Mouse (Mus musculus) olfactory bulb, adult 2 months (tissue): ENCODE measurements around the gene Myoz2. TPM values are rescaled to one million over a fixed set of nuclear protein-coding genes. Genes with fewer than 3 reads are reported as not detected.

Experiments
- H3K27ac ChIP-seq: fragments of 200-500 bp; 2 replicates; pipeline ENCODE4 v1.5.1; 2012; ENCODE audit warnings: low read depth, low read length; ENCODE audit not compliant: insufficient read depth
- H3K4me1 ChIP-seq: fragments of 200-500 bp; 2 replicates; pipeline ENCODE4 v1.6.1; 2012; ENCODE audit warnings: low read length; ENCODE audit not compliant: control insufficient read depth, insufficient read depth
- H3K4me3 ChIP-seq: fragments of 200-500 bp; 2 replicates; pipeline ENCODE4 v1.5.1; 2012; ENCODE audit warnings: mild to moderate bottlenecking, low read depth, low read length, moderate library complexity; ENCODE audit not compliant: insufficient read depth
- CTCF ChIP-seq: fragments of 200-500 bp; IDR thresholded peaks from 2 replicates; pipeline ENCODE4 v1.5.1; 2012; ENCODE audit warnings: low read depth, mild to moderate bottlenecking, low read length, moderate library complexity; ENCODE audit not compliant: insufficient read depth
- POLR2A ChIP-seq: fragments of 200-500 bp; IDR thresholded peaks from 2 replicates; pipeline ENCODE4 v1.6.1; 2012; ENCODE audit warnings: mild to moderate bottlenecking, low read depth, low read length, moderate library complexity; ENCODE audit not compliant: insufficient read depth
- WGBS: fragments of 180-500 bp; shearing (Covaris S2); methylation state at CpG from one replicate; pipeline ENCODE4 v1.1.7; 2018; 5-methylcytosine and 5-hydroxymethylcytosine counted together
- polyA plus RNA-seq: library from polyadenylated mRNA; stranded (reverse); fragments of >200 nt; gene quantifications from 2 replicates; pipeline ENCODE4 v1.2.4, GENCODE M21; 2012; ENCODE audit warnings: low replicate concordance; ENCODE audit not compliant: missing spikeins, insufficient read depth, insufficient read length

Gene Myoz2
- not detected in 2 replicates for polyA plus RNA-seq

GRCm38 (mm10) chr3:123034752-123035151 lies at the start of gene Myoz2:
TSS of gene Myoz2 (minus strand) at chr3:123035015.
- 94% methylated on average over 7 of the region's 7 CpGs for WGBS
- TF ChIP-seq POLR2A (no peak), CTCF (no peak)
- no peak within 1 kb of the TSS for H3K27ac ChIP-seq
- no peak within 1 kb of the TSS for H3K4me3 ChIP-seq
- no peaks in the 10 kb centered on the region for H3K4me1 ChIP-seq

- no peak overlapping the region for H3K4me3 ChIP-seq
- 90% methylated on average over 3 of the region's 3 CpGs for WGBS
- H3K4me1 ChIP-seq = no peaks in the 10 kb centered on the region
- no peak overlapping the region for H3K27ac ChIP-seq
- TF ChIP-seq CTCF = no peak
These were observed 46.9 kb upstream of the Myoz2 start for GRCm38 (mm10) chr3:123081665-123082064.

- WGBS = 32% methylated on average over 7 of the region's 7 CpGs
- Histone ChIP-seq H3K4me3 (no peak overlapping the region), H3K4me1 (no peaks in the 10 kb centered on the region), H3K27ac (no peak overlapping the region)
- TF ChIP-seq POLR2A = no peak
- TF ChIP-seq CTCF = no peak
These were observed 46.1 kb upstream of the Myoz2 start for GRCm38 (mm10) chr3:123080943-123081342.

GRCm38 (mm10) chr3:123080017-123080725 lies 45.4 kb upstream of the Myoz2 start:
- whole genome bisulfite sequencing = 65% methylated on average over 19 of the region's 19 CpGs
- Histone ChIP-seq H3K4me1 (no peaks in the 10 kb centered on the region), H3K27ac (no peak overlapping the region), H3K4me3 (no peak overlapping the region)
- TF ChIP-seq CTCF (no peak), POLR2A (no peak)

GRCm38 (mm10) chr3:123075759-123076158 lies 40.9 kb upstream of the Myoz2 start:
- H3K27ac ChIP-seq = no peak overlapping the region
- WGBS = 90% methylated on average over 3 of the region's 3 CpGs
- no peak for TF ChIP-seq CTCF
- TF ChIP-seq POLR2A = no peak

GRCm38 (mm10) chr3:123075034-123075433 lies 40.2 kb upstream of the Myoz2 start:
- H3K4me3 ChIP-seq = no peak overlapping the region

More at GRCm38 (mm10) chr3:123075759-123076158, 40.9 kb upstream of the Myoz2 start:
- no peaks in the 10 kb centered on the region for H3K4me1 ChIP-seq
- H3K4me3 ChIP-seq = no peak overlapping the region

GRCm38 (mm10) chr3:123073351-123073750 lies 38.5 kb upstream of the Myoz2 start:
- TF ChIP-seq CTCF = no peak
- no peak for TF ChIP-seq POLR2A
- Histone ChIP-seq H3K27ac (no peak overlapping the region), H3K4me1 (no peaks in the 10 kb centered on the region), H3K4me3 (no peak overlapping the region)

More at GRCm38 (mm10) chr3:123075034-123075433, 40.2 kb upstream of the Myoz2 start:
- TF ChIP-seq CTCF = no peak
- no peak for TF ChIP-seq POLR2A
- no peak overlapping the region for H3K27ac ChIP-seq
- no peaks in the 10 kb centered on the region for H3K4me1 ChIP-seq

- WGBS = no CpG with 5 or more reads among the region's 1 CpGs
- H3K27ac ChIP-seq = no peak overlapping the region
These were observed 37.7 kb upstream of the Myoz2 start for GRCm38 (mm10) chr3:123072472-123072871.

GRCm38 (mm10) chr3:123070996-123071395 lies 36.2 kb upstream of the Myoz2 start:
- no peak overlapping the region for H3K4me3 ChIP-seq
- TF ChIP-seq CTCF (no peak), POLR2A (no peak)
- no peak overlapping the region for H3K27ac ChIP-seq
- H3K4me1 ChIP-seq = no peaks in the 10 kb centered on the region
- WGBS = 95% methylated on average over 1 of the region's 1 CpGs

More at GRCm38 (mm10) chr3:123072472-123072871, 37.7 kb upstream of the Myoz2 start:
- TF ChIP-seq CTCF (no peak), POLR2A (no peak)
- no peaks in the 10 kb centered on the region for H3K4me1 ChIP-seq
- no peak overlapping the region for H3K4me3 ChIP-seq
